Mouse (Mus musculus): ENCODE measurements around the gene Yars. TPM values are rescaled to one million over a fixed set of nuclear protein-coding genes. Genes with fewer than 3 reads are reported as not detected.
"Not testable (repeated sequence)": the region's sequence is repeated elsewhere in the genome, so short reads cannot be mapped to it uniquely, and the experiment has no call there.

Yars gene
- polyA plus RNA-seq, 1 experiment: 19.3 TPM

- H3K27ac ChIP-seq (replicated peaks; ENCODE audit: low read depth, low read length); H3K4me1 ChIP-seq (ENCODE audit: control insufficient read depth, insufficient read depth, insufficient read length, low read length); H3K4me3 ChIP-seq (ENCODE audit: insufficient read depth, low read depth, low read length): not testable (repeated sequence)
Observed at GRCm38 (mm10) chr4:129212486-129212885, 22.9 kb downstream of the Yars start.

- Histone ChIP-seq H3K4me1 (ENCODE audit: control insufficient read depth, insufficient read depth, insufficient read length, low read length) (no peaks in the 10 kb centered on the region), H3K27ac (replicated peaks; ENCODE audit: low read depth, low read length) (no peak overlapping the region), H3K4me3 (ENCODE audit: insufficient read depth, low read depth, low read length) (no peak overlapping the region)
Observed at GRCm38 (mm10) chr4:129218569-129219175, 29.1 kb downstream of the Yars start.

GRCm38 (mm10) chr4:129219198-129219597 is 29.6 kb downstream of the Yars start:
- H3K4me1 ChIP-seq (ENCODE audit: control insufficient read depth, insufficient read depth, insufficient read length, low read length): no peaks in the 10 kb centered on the region
- H3K4me3 ChIP-seq (ENCODE audit: insufficient read depth, low read depth, low read length): no peak overlapping the region
- H3K27ac ChIP-seq (replicated peaks; ENCODE audit: low read depth, low read length): no peak overlapping the region

GRCm38 (mm10) chr4:129220376-129221089 is 31.0 kb downstream of the Yars start:
- H3K4me1 ChIP-seq (ENCODE audit: control insufficient read depth, insufficient read depth, insufficient read length, low read length): no peaks in the 10 kb centered on the region
- no peak overlapping the region for H3K4me3 ChIP-seq (ENCODE audit: insufficient read depth, low read depth, low read length)
- no peak overlapping the region for H3K27ac ChIP-seq (replicated peaks; ENCODE audit: low read depth, low read length)

GRCm38 (mm10) chr4:129221097-129222010 is 31.8 kb downstream of the Yars start:
- Histone ChIP-seq H3K27ac (replicated peaks; ENCODE audit: low read depth, low read length) (no peak overlapping the region), H3K4me1 (ENCODE audit: control insufficient read depth, insufficient read depth, insufficient read length, low read length) (no peaks in the 10 kb centered on the region), H3K4me3 (ENCODE audit: insufficient read depth, low read depth, low read length) (no peak overlapping the region)

GRCm38 (mm10) chr4:129222019-129222925 is 32.7 kb downstream of the Yars start:
- Histone ChIP-seq H3K27ac (replicated peaks; ENCODE audit: low read depth, low read length) (no peak overlapping the region), H3K4me3 (ENCODE audit: insufficient read depth, low read depth, low read length) (no peak overlapping the region), H3K4me1 (ENCODE audit: control insufficient read depth, insufficient read depth, insufficient read length, low read length) (no peaks in the 10 kb centered on the region)

GRCm38 (mm10) chr4:129223421-129224281 is 34.1 kb downstream of the Yars start:
- no peaks in the 10 kb centered on the region for H3K4me1 ChIP-seq (ENCODE audit: control insufficient read depth, insufficient read depth, insufficient read length, low read length)
- no peak overlapping the region for H3K4me3 ChIP-seq (ENCODE audit: insufficient read depth, low read depth, low read length)
- H3K27ac ChIP-seq (replicated peaks; ENCODE audit: low read depth, low read length): no peak overlapping the region

GRCm38 (mm10) chr4:129225315-129225714 is 35.8 kb downstream of the Yars start:
- no peak overlapping the region for H3K4me3 ChIP-seq (ENCODE audit: insufficient read depth, low read depth, low read length)
- H3K27ac ChIP-seq (replicated peaks; ENCODE audit: low read depth, low read length): no peak overlapping the region
- H3K4me1 ChIP-seq (ENCODE audit: control insufficient read depth, insufficient read depth, insufficient read length, low read length): no peaks in the 10 kb centered on the region

- no peak overlapping the region for H3K27ac ChIP-seq (replicated peaks; ENCODE audit: low read depth, low read length)
- no peaks in the 10 kb centered on the region for H3K4me1 ChIP-seq (ENCODE audit: control insufficient read depth, insufficient read depth, insufficient read length, low read length)
- H3K4me3 ChIP-seq (ENCODE audit: insufficient read depth, low read depth, low read length): no peak overlapping the region
Observed at GRCm38 (mm10) chr4:129226441-129226963, 36.9 kb downstream of the Yars start.

GRCm38 (mm10) chr4:129227170-129227984 is 37.8 kb downstream of the Yars start:
- no peaks in the 10 kb centered on the region for H3K4me1 ChIP-seq (ENCODE audit: control insufficient read depth, insufficient read depth, insufficient read length, low read length)
- no peak overlapping the region for H3K4me3 ChIP-seq (ENCODE audit: insufficient read depth, low read depth, low read length)
- no peak overlapping the region for H3K27ac ChIP-seq (replicated peaks; ENCODE audit: low read depth, low read length)

- Histone ChIP-seq H3K4me3 (ENCODE audit: insufficient read depth, low read depth, low read length) (no peak overlapping the region), H3K27ac (replicated peaks; ENCODE audit: low read depth, low read length) (no peak overlapping the region), H3K4me1 (ENCODE audit: control insufficient read depth, insufficient read depth, insufficient read length, low read length) (no peaks in the 10 kb centered on the region)
Observed at GRCm38 (mm10) chr4:129227985-129228381, 38.4 kb downstream of the Yars start.

- Histone ChIP-seq H3K27ac (replicated peaks; ENCODE audit: low read depth, low read length) (no peak overlapping the region), H3K4me1 (ENCODE audit: control insufficient read depth, insufficient read depth, insufficient read length, low read length) (peaks cover 8% of the 10 kb centered on the region; the same call in 1 of the 2 replicates), H3K4me3 (ENCODE audit: insufficient read depth, low read depth, low read length) (no peak overlapping the region)
Observed at GRCm38 (mm10) chr4:129230926-129231325, 41.4 kb downstream of the Yars start.
